Mouse (Mus musculus) forebrain, embryonic 15.5 days (tissue): ENCODE results near the gene Cc2d1a. TPM values are rescaled to one million over a fixed set of nuclear protein-coding genes. Genes with fewer than 3 reads are reported as not detected.

Source experiments
- ATAC-seq: fragments of 200-750 bp; cut with Nextera tagmentation; replicated peaks from 2 replicates; pipeline ENCODE4 v1.8.0; 2017; ENCODE audit warnings: mild to moderate bottlenecking, moderate TSS enrichment, moderate library complexity
- H3K27ac ChIP-seq: fragments of 300-500 bp; sonication (generic); replicated peaks from 2 replicates; pipeline ENCODE4 v1.5.1; 2015; ENCODE audit warnings: mild to moderate bottlenecking, inconsistent platforms
- H3K27me3 ChIP-seq: fragments of 300-500 bp; sonication (generic); 2 replicates; pipeline ENCODE4 v1.6.1; 2015; ENCODE audit warnings: inconsistent platforms
- H3K36me3 ChIP-seq: fragments of 300-500 bp; sonication (generic); 2 replicates; pipeline ENCODE4 v1.6.1; 2015; ENCODE audit warnings: mild to moderate bottlenecking, inconsistent platforms
- H3K4me1 ChIP-seq: fragments of 300-500 bp; sonication (generic); 2 replicates; pipeline ENCODE4 v1.6.1; 2015; ENCODE audit warnings: inconsistent platforms
- H3K4me2 ChIP-seq: fragments of 300-500 bp; sonication (generic); replicated peaks from 2 replicates; pipeline ENCODE4 v1.6.1; 2015; ENCODE audit warnings: mild to moderate bottlenecking, inconsistent platforms
- H3K4me3 ChIP-seq: fragments of 300-500 bp; sonication (generic); 2 replicates; pipeline ENCODE4 v1.5.1; 2015; ENCODE audit warnings: mild to moderate bottlenecking, inconsistent platforms
- H3K9ac ChIP-seq: fragments of 300-500 bp; sonication (generic); replicated peaks from 2 replicates; pipeline ENCODE4 v1.6.1; 2015; ENCODE audit warnings: mild to moderate bottlenecking, inconsistent platforms
- H3K9me3 ChIP-seq: fragments of 300-500 bp; sonication (generic); 2 replicates; pipeline ENCODE4 v1.6.1; 2016; ENCODE audit warnings: inconsistent platforms
- WGBS: fragments of 180-500 bp; shearing (Covaris S2); methylation state at CpG from one replicate; pipeline ENCODE4 v1.1.7; 2015; ENCODE audit warnings: mixed read lengths; 5-methylcytosine and 5-hydroxymethylcytosine counted together
- polyA plus RNA-seq: library from polyadenylated mRNA; unstranded; fragments of >200 nt; fragmentation: Nextera tagmentation; extraction: Ambion mirVana; gene quantifications from 2 replicates; pipeline ENCODE4 v1.2.1, GENCODE M21; 2015

Cc2d1a gene
- polyA plus RNA-seq, 1 experiment from 2014 or later: 34.8 TPM

DNA sequence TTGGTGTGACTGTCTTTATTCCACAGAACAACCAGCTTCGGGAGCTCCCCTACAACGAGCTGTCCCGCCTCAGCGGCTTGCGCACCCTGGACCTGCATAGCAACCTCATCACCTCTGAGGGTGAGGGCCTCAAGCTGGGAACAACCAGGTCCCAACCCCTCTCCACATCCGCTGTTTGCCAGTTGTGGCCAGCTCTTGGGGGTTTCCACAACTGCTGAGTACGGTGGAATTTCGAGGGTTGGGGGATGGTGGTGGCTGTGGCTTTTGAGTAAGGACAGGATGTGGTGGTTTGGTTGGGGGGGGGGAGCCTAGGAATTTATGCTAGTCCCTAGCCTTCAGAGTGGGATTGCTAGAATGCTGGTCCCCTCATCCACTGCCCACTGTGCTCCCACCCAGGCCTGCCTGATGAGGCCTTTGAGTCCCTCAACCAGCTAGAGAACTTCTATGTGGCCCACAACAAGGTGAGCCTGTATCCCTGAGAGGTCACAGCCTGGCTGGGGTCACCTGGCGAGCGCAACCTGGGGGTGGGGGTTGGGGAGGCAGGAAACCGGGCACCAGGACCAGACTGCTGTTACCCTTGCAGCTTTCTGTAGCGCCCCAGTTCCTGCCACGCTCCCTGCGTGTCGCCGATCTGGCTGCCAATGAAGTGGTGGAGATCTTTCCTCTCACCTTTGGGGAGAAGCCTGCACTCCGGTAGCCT lies 20.4 kb downstream of the Cc2d1a start:
- Histone ChIP-seq H3K9ac (no peak overlapping the region), H3K36me3 (peaks cover 2% of the 10 kb centered on the region; the same call in 1 of the 2 replicates), H3K27me3 (no peaks in the 10 kb centered on the region), H3K9me3 (no peaks in the 10 kb centered on the region), H3K4me2 (no peak overlapping the region), H3K4me1 (0 out of 2 replicates have a peak, but pooled peaks cover 5% of the 10 kb centered on the region), H3K27ac (no peak overlapping the region), H3K4me3 (no peak overlapping the region)
- 76% methylated on average over 17 of the region's 17 CpGs for WGBS
- no peak for ATAC-seq

DNA sequence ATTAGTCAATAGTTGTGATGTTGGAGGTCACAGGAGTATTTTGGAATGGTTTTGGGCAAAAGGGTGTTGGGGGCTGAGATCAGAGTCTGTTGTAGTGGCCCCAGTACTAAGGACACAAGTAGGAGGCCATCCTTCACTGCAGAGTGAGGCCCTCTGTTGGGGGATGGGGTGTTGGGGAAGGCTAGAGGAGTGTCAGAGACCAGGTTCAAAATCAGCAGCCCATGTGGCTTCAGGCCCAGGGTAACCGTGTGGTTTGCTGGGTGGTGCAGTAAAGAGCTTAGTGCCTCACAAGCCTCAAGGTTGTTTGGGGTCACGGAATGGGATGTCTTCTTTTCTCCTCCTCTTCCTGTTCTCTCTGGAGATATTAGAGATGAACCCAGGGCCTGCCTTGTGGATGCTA lies 21.0 kb downstream of the Cc2d1a start:
- Histone ChIP-seq H3K4me1 (0 out of 2 replicates have a peak, but pooled peaks cover 5% of the 10 kb centered on the region), H3K9me3 (no peaks in the 10 kb centered on the region), H3K27ac (no peak overlapping the region), H3K4me2 (no peak overlapping the region), H3K27me3 (no peaks in the 10 kb centered on the region), H3K4me3 (no peak overlapping the region), H3K36me3 (peaks cover 2% of the 10 kb centered on the region; the same call in 1 of the 2 replicates), H3K9ac (no peak overlapping the region)
- WGBS: 72% methylated on average over 2 of the region's 2 CpGs
- no peak for ATAC-seq

DNA sequence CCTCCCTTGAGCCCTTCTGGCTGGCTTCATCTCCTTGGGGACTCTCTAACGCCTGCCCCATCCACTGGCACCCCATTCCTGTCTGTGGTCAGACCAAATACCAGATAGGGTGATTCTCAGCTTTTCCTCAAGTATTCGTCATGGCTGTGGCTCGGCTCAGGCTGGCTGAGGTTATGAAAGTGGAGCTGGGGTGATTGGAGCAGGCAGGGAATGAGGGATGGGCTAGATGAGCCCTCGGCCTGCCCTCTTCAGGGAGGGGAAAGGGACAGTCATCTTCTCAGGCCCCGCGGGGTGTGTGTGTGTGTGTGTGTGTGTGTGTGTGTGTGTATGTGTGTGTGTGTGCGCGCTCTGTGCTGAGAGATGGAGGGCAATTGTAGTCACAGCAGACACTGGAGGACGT lies 22.1 kb downstream of the Cc2d1a start, which contains the start of gene Podnl1:
Gene Podnl1 (plus strand): TSS at position 334 of the 400 bp plus-strand sequence.
- H3K4me2 ChIP-seq: no peak within 1 kb of the TSS
- no peak within 1 kb of the TSS for H3K4me3 ChIP-seq
- 0 out of 2 replicates have a peak, but pooled peaks cover under 1% of the 10 kb centered on the region for H3K4me1 ChIP-seq
- H3K27me3 ChIP-seq: no peaks in the 10 kb centered on the region
- no peak for ATAC-seq
- WGBS: 60% methylated on average over 9 of the region's 9 CpGs
- no peaks in the 10 kb centered on the region for H3K9me3 ChIP-seq
- H3K27ac ChIP-seq: no peak within 1 kb of the TSS
- H3K9ac ChIP-seq: no peak within 1 kb of the TSS
- no peaks in the 10 kb centered on the region for H3K36me3 ChIP-seq

DNA sequence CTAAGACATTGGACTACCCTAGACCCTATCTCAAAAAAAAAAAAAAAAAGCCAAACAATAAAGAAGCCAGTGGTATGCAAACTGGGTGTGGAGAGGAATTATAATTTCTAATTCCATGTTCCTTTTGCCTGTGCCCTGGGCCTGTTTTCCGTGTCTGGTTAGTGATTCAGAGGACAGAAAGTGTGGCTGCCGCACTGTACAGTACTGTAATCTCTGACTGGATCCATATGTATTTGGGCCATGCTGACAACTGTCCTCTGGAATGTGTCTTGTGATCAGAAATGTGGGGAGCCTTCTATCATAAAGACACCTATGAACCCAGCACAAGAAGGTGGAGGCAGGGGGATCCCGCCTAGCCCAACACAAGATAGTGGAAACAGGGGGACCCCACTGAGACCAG lies 25.6 kb downstream of the Cc2d1a start:
- WGBS: 88% methylated on average over 3 of the region's 3 CpGs
- Histone ChIP-seq H3K27me3 (no peaks in the 10 kb centered on the region), H3K27ac (no peak overlapping the region), H3K4me1 (no peaks in the 10 kb centered on the region), H3K36me3 (no peaks in the 10 kb centered on the region), H3K4me2 (no peak overlapping the region), H3K9ac (no peak overlapping the region), H3K9me3 (no peaks in the 10 kb centered on the region), H3K4me3 (no peak overlapping the region)
- no peak for ATAC-seq

DNA sequence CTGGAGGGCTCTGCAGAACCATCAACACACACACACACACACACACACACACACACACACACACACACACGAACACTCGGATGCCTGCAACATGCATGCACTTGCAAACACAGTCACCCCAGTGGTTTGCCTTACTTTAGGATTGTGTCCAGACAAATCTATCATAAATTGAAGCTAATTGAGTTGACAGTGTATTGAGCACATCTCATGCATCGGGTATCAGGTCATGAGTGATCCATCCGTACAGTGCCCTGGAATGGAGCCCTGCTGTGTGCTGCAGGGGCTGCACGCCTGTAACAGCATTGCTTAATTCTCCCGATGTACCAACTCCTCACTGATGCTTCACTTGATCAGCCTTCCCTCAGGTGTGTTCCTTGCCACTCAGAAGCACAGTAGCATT lies 32.1 kb downstream of the Cc2d1a start:
- H3K4me2 ChIP-seq: no peak overlapping the region
- no peak overlapping the region for H3K27ac ChIP-seq
- H3K9ac ChIP-seq: no peak overlapping the region
- WGBS: 92% methylated on average over 6 of the region's 6 CpGs
- H3K4me3 ChIP-seq: no peak overlapping the region
- no peak for ATAC-seq
- no peaks in the 10 kb centered on the region for H3K4me1 ChIP-seq
- H3K36me3 ChIP-seq: no peaks in the 10 kb centered on the region
- no peaks in the 10 kb centered on the region for H3K27me3 ChIP-seq
- H3K9me3 ChIP-seq: no peaks in the 10 kb centered on the region

DNA sequence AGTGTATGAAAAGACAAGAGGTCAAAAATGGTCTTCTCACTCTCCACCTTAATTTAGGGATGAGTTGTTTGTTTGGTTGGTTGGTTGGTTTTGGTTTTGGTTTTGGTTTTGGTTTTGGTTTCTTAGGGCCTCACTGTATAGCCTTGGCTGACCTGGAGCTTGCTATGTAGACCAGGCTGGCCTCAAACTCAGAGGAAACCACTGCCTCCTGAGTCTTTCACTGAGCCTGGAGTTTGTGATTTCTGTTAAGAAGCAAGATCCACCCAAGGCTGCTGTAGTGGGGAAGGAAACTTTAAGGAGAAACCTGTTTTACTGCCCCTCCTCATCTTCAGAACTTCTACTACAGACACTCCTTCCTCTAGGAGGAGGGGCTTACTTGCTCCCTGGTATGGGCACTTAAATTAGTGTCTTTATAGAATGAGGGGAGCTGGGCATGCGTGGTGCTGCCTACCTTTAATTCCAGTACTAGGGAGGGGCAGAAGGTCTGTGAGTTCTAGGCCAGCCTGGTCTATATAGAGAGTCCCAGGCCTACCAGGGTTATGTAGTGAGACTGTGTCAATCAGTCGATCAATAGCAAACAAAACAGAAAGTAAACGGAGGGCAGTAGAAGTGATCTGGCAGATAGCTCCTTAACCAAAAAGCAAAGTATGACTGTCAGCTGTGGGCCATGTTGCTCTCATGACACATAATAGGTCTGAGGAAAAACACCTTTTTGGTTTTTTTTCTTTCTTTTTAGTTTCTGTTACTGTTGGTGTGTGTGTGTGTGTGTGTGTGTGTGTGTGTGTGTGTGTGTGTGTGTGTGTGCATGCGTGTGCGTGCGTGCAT lies 41.3 kb downstream of the Cc2d1a start:
- no peak overlapping the region for H3K4me2 ChIP-seq
- H3K27ac ChIP-seq: no peak overlapping the region
- WGBS: 94% methylated on average over 6 of the region's 6 CpGs
- H3K4me1 ChIP-seq: peaks cover 28% of the 10 kb centered on the region
- H3K36me3 ChIP-seq: peaks cover 5% of the 10 kb centered on the region; the same call in 1 of the 2 replicates
- H3K4me3 ChIP-seq: no peak overlapping the region
- H3K27me3 ChIP-seq: no peaks in the 10 kb centered on the region
- ATAC-seq: no peak
- H3K9me3 ChIP-seq: no peaks in the 10 kb centered on the region
- no peak overlapping the region for H3K9ac ChIP-seq

DNA sequence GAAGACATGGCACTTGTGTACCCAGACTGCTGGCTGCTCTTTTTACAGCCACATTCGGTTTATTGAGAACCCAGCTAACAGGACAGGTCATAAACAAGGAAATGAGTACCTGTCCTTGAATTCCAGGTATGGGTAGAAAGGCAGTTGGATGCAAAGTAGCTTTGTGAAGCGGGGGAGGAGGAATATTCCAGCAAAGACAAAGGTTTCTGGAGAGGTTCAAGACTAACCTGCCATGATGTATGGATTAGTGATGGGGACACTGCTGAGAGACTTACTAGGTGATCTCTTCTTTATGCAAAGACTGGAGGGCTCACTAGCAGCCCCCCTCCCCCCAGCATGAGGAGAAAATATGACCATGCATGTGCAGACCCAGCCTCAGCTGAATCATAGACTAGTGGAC lies 42.1 kb downstream of the Cc2d1a start:
- Histone ChIP-seq H3K4me3 (no peak overlapping the region; the same call in 1 of the 2 replicates), H3K9me3 (no peaks in the 10 kb centered on the region), H3K4me1 (peaks cover 31% of the 10 kb centered on the region), H3K36me3 (peaks cover 5% of the 10 kb centered on the region; the same call in 1 of the 2 replicates), H3K4me2 (peak overlapping the region; percentile 51; the same call in 1 of the 2 replicates), H3K27me3 (no peaks in the 10 kb centered on the region), H3K27ac (peak overlapping the region; percentile 82; the same call in 1 of the 2 replicates), H3K9ac (no peak overlapping the region)
- no peak for ATAC-seq
- whole genome bisulfite sequencing: 83% methylated on average over 2 of the region's 2 CpGs

DNA sequence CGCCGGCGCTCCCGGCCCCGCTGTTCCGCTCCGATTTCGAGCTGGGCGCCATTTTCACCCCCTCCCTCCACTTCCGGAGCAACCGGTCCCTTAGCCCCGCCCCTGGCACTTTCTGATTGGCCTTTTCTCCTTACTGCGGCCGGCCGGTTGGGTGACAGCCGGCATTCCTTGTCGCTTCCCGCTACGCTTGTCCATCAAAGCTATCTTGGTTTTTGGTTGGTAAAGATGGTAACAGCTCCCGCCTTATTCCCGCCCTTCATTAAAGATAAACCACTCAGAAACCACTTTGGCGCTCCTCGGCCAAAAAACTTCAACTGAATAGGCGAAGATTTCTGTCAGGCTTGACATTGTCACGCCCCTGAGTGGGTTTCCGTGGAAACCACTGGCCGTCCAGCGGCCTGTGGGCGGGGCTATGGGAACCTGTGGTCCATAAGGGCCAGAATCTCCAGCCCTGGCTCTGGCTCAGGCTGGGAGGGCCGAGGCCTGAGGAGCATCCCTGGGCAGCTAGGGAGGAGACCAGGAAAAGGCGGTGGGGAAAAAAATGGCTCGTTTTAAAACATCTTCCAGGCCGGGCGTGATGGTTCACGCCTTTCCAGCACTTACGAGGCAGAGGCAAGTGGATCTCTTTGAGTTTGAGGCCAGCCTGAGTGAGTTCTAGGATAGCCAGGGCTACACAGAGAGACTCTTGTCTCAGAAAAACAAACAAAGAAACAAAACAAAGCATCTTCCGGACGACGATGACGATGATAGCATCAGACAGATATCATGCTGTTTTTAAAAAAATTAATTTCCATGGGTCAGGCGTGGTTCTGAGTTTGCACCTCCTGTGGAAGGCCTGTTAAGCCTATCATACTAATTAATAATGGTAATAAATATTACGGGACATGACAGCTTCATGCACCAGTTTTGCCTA lies 42.8 kb downstream of the Cc2d1a start, which contains the start of gene Dcaf15:
Gene Dcaf15 (minus strand): TSS at position 72 of the 913 bp plus-strand sequence.
- Histone ChIP-seq H3K4me1 (peaks cover 31% of the 10 kb centered on the region), H3K27me3 (no peaks in the 10 kb centered on the region), H3K9me3 (no peaks in the 10 kb centered on the region), H3K9ac (peak within 1 kb of the TSS; percentile 76), H3K4me2 (peak within 1 kb of the TSS; percentile 77), H3K4me3 (peak within 1 kb of the TSS; percentile 68), H3K27ac (peak within 1 kb of the TSS; percentile 92), H3K36me3 (peaks cover 9% of the 10 kb centered on the region; the same call in 1 of the 2 replicates)
- ATAC-seq: peak; percentile 97
- 6% methylated on average over 42 of the region's 42 CpGs for WGBS

DNA sequence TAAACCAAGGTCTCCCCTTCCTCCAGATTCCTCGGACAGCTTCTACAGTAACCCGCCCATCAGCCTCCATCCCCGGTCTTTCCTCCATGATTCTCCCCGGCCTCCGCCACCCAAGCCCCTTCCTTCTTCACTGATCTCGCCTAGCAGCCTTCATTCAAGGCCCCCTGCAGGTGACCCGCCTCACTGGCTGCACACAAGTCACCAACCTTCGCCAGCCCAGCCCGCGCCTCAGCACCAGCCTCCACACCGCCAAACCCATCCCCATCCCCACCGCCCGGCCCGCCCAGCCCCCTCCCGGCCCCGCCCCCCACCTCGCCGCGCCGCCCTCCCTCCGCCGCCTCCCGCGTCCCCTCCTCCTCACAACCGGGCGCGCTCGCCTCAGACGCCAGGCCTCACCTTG lies 43.5 kb downstream of the Cc2d1a start:
- Histone ChIP-seq H3K27ac (peak overlapping the region; percentile 92), H3K4me1 (peaks cover 31% of the 10 kb centered on the region), H3K27me3 (no peaks in the 10 kb centered on the region), H3K9me3 (no peaks in the 10 kb centered on the region), H3K9ac (peak overlapping the region; percentile 76), H3K4me3 (peak overlapping the region; percentile 68), H3K4me2 (peak overlapping the region; percentile 77), H3K36me3 (peaks cover 12% of the 10 kb centered on the region; the same call in 1 of the 2 replicates)
- WGBS: under 1% methylated on average over 17 of the region's 29 CpGs
- peak; percentile 76 for ATAC-seq

DNA sequence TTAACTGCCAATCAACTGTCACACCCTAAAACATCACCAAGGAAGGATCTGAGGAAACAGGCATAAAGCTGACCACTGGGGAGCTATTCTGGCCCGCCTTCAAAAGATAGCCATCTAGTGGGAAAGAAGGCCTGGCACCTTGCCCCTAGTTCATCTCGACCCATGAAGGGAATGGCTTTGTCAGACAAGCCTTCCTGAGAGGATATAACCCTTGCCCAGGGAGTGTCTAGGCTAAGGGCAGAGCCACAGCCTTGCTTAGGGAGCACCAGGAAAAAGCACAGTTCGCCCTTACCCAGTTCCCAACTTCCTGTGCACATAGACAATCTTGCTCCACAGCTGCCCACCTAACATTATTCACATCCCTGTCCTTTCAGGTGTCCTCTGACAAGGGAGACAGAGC lies 44.1 kb downstream of the Cc2d1a start:
- Histone ChIP-seq H3K9ac (peak overlapping the region; percentile 76), H3K9me3 (no peaks in the 10 kb centered on the region), H3K4me3 (peak overlapping the region; percentile 68), H3K4me2 (peak overlapping the region; percentile 77), H3K36me3 (peaks cover 12% of the 10 kb centered on the region), H3K27me3 (no peaks in the 10 kb centered on the region), H3K27ac (peak overlapping the region; percentile 92), H3K4me1 (peaks cover 31% of the 10 kb centered on the region)
- 50% methylated on average over 3 of the region's 3 CpGs for WGBS
- ATAC-seq: no peak

DNA sequence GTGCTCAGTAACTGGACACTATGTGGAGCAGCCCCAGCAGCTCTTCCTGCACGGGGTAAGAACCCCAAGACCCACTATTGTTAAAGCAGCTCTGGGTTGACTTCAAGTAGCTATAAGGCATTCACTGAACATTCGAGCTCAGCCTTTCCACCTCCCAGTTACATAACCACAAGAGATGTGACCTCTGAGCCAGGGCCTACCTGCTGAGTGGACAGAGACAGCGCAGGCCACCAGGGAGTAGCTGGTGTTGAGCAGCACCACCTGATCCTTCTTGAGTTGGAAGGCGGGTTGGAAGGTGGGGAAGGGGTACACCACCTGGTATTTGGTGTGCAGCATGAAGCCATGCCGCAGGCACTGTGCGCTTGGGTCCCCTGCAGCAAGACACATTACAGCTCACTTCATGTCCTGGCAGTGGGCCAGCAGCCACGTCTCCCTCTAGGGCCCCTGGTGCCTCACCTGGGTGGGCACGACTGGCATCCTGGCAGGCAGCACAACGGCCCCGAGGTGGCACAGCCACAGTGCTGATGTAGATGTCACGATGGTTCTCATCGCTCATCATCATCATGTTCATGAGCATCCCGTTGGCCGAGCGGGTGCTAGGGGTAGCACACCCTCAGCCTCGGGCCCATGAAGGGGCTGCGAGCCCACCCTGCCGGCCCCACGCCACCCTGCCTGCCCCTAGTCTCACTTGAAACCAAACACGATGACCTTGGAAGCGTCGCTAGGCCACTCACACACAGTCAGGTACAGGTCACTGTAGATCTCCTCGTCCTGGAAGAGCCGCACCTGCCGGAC lies 46.1 kb downstream of the Cc2d1a start:
- no peaks in the 10 kb centered on the region for H3K27me3 ChIP-seq
- peaks cover 28% of the 10 kb centered on the region for H3K36me3 ChIP-seq
- H3K9me3 ChIP-seq: no peaks in the 10 kb centered on the region
- no peak overlapping the region for H3K27ac ChIP-seq
- no peak overlapping the region for H3K4me2 ChIP-seq
- H3K4me1 ChIP-seq: peaks cover 31% of the 10 kb centered on the region
- WGBS: 90% methylated on average over 25 of the region's 25 CpGs
- ATAC-seq: no peak
- no peak overlapping the region for H3K9ac ChIP-seq
- H3K4me3 ChIP-seq: no peak overlapping the region
